Mouse (Mus musculus): ENCODE measurements at regions not wholly inside any gene's neighbourhood (a gene's known extent, or its start where the extent isn't known, plus 50 kb on each side); places are given as distances from the start of the nearest gene placed in this dataset.

- no peak for DNase-seq (ENCODE audit: low read depth, low spot score)
- H3K4me3 ChIP-seq (ENCODE audit: control insufficient read depth in 1 of 2, insufficient read depth in 1 of 2, low read depth in 2 of 2, low read length in 2 of 2) = no peak overlapping the region
- no peaks in the 10 kb centered on the region for H3K27me3 ChIP-seq (ENCODE audit: control insufficient read depth in 1 of 2, insufficient read depth in 2 of 2, low read length in 2 of 2)
- no peaks in the 10 kb centered on the region for H3K4me1 ChIP-seq (ENCODE audit: control insufficient read depth in 1 of 2, insufficient read depth in 2 of 2, low read length in 2 of 2)
- no peak overlapping the region for H3K9ac ChIP-seq (ENCODE audit: control insufficient read depth, low read depth, low read length, poor library complexity, severe bottlenecking)
- no peaks in the 10 kb centered on the region for H3K9me3 ChIP-seq (replicated peaks; ENCODE audit: insufficient read depth, low read length)
- no peaks in the 10 kb centered on the region for H3K79me2 ChIP-seq (ENCODE audit: control insufficient read depth, insufficient read depth, low read length, poor library complexity)
- H3K36me3 ChIP-seq (ENCODE audit: control insufficient read depth in 1 of 2, insufficient read depth in 2 of 2, low read length in 2 of 2) = no peaks in the 10 kb centered on the region
- H3K27ac ChIP-seq (ENCODE audit: control insufficient read depth, low read depth, low read length) = no peak overlapping the region
- TF ChIP-seq MAX (IDR thresholded peaks at IDR 0.05; ENCODE audit: low read length) = no peak
- no peak for TF ChIP-seq ZMIZ1 (IDR thresholded peaks at IDR 0.05; ENCODE audit: low read depth, low read length)
- TF ChIP-seq BHLHE40 (IDR thresholded peaks at IDR 0.05; ENCODE audit: borderline replicate concordance, low read depth, low read length) = no peak
- TF ChIP-seq TAL1 (IDR thresholded peaks at IDR 0.05; ENCODE audit: low read length) = no peak
- TF ChIP-seq HCFC1 (IDR thresholded peaks at IDR 0.05; ENCODE audit: low read depth, low read length) = no peak
- TF ChIP-seq SIN3A (IDR thresholded peaks at IDR 0.05; ENCODE audit: low read length) = no peak
- TF ChIP-seq TCF12 (IDR thresholded peaks at IDR 0.05; ENCODE audit: low read depth, low read length) = no peak
- TF ChIP-seq MYC (IDR thresholded peaks at IDR 0.05; ENCODE audit: low read depth, low read length) = no peak
- TF ChIP-seq CTCF (IDR thresholded peaks at IDR 0.05 in 2 of 3, conservative IDR thresholded peaks at IDR 0.05 in 1 of 3; ENCODE audit: control insufficient read depth in 1 of 3, insufficient read depth in 1 of 3, low read depth in 2 of 3, low read length in 3 of 3, poor library complexity in 1 of 3, severe bottlenecking in 1 of 3) = no peak
- no peak for TF ChIP-seq RCOR1 (IDR thresholded peaks at IDR 0.05; ENCODE audit: low read depth, low read length)
- no peak for TF ChIP-seq POLR2AphosphoS2 (IDR thresholded peaks at IDR 0.05; ENCODE audit: low read length)
- no peak for TF ChIP-seq ZKSCAN1 (IDR thresholded peaks at IDR 0.05; ENCODE audit: low read depth, low read length)
- TF ChIP-seq JUND (IDR thresholded peaks at IDR 0.05; ENCODE audit: low read depth, low read length) = no peak
- TF ChIP-seq TBP (IDR thresholded peaks at IDR 0.05; ENCODE audit: low read depth, low read length) = no peak
Observed at GRCm38 (mm10) chr1:137587481-137588228, 587.9 kb downstream of the Ptprc start.

DNA sequence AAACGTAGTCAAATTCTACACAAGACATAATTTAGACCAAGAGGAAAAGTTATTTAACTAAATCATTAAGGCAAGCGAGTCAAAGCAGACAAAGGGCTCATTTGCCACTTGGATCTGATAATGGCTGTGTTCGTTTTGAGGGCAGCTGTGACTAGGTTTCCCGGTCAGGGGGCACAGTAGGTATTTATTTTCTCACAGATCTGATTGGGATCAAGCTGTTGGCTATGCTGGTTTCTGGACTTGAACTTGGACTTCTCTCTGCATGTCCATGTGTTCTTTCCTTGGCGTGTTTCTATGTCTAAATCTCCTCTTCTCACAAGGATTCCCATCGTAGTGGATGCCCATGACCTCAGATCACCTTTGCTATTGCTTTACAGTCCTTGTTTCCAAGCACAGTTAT lies 590.8 kb downstream of the Ptprc start:
- H3K9ac ChIP-seq (ENCODE audit: control insufficient read depth, low read depth, low read length, poor library complexity, severe bottlenecking) = no peak overlapping the region
- no peak overlapping the region for H3K27ac ChIP-seq (ENCODE audit: control insufficient read depth, low read depth, low read length)
- H3K9me3 ChIP-seq (replicated peaks; ENCODE audit: insufficient read depth, low read length) = no peaks in the 10 kb centered on the region
- H3K4me3 ChIP-seq (ENCODE audit: control insufficient read depth in 1 of 2, insufficient read depth in 1 of 2, low read depth in 2 of 2, low read length in 2 of 2) = no peak overlapping the region
- TF ChIP-seq MAFK (IDR thresholded peaks at IDR 0.05; ENCODE audit: borderline replicate concordance, low read depth, low read length) (no peak), SIN3A (IDR thresholded peaks at IDR 0.05; ENCODE audit: low read length) (no peak), CTCF (IDR thresholded peaks at IDR 0.05 in 2 of 3, conservative IDR thresholded peaks at IDR 0.05 in 1 of 3; ENCODE audit: control insufficient read depth in 1 of 3, insufficient read depth in 1 of 3, low read depth in 2 of 3, low read length in 3 of 3, poor library complexity in 1 of 3, severe bottlenecking in 1 of 3) (no peak), RAD21 (IDR thresholded peaks at IDR 0.05; ENCODE audit: low read depth, low read length) (no peak), SMC3 (IDR thresholded peaks at IDR 0.05; ENCODE audit: low read depth, low read length) (no peak), GABPA (IDR thresholded peaks at IDR 0.05; ENCODE audit: low read depth, low read length) (no peak), MXI1 (IDR thresholded peaks at IDR 0.05; ENCODE audit: low read depth, low read length) (no peak), NELFE (IDR thresholded peaks at IDR 0.05; ENCODE audit: low read depth, low read length) (no peak), ZC3H11A (IDR thresholded peaks at IDR 0.05; ENCODE audit: low read depth, low read length) (no peak)
- H3K36me3 ChIP-seq (ENCODE audit: control insufficient read depth in 1 of 2, insufficient read depth in 2 of 2, low read length in 2 of 2) = no peaks in the 10 kb centered on the region
- no peaks in the 10 kb centered on the region for H3K27me3 ChIP-seq (ENCODE audit: control insufficient read depth in 1 of 2, insufficient read depth in 2 of 2, low read length in 2 of 2)
- H3K4me1 ChIP-seq (ENCODE audit: control insufficient read depth in 1 of 2, insufficient read depth in 2 of 2, low read length in 2 of 2) = no peaks in the 10 kb centered on the region
- no peaks in the 10 kb centered on the region for H3K79me2 ChIP-seq (ENCODE audit: control insufficient read depth, insufficient read depth, low read length, poor library complexity)
- no peak for DNase-seq (ENCODE audit: low read depth, low spot score)

Measured in MEL (cell line).